Mouse (Mus musculus) spleen, adult 12 weeks (tissue): ENCODE measurements around the gene Popdc2.

ENCODE experiments used
- DNase-seq: peaks from one replicate; pipeline ENCODE4 v3.0.0; 2022; ENCODE audit warnings: low spot score

Popdc2 gene

GRCm38 (mm10) chr16:38354185-38354913 lies 7.7 kb upstream of the Popdc2 start:
- no peak for DNase-seq

- DNase-seq, result no peak
Measured at GRCm38 (mm10) chr16:38358256-38358812, 3.7 kb upstream of the Popdc2 start.

- no peak for DNase-seq
Measured at GRCm38 (mm10) chr16:38359241-38359640, 2.8 kb upstream of the Popdc2 start.

- no peak for DNase-seq
Measured at GRCm38 (mm10) chr16:38359857-38360256, 2.2 kb upstream of the Popdc2 start.

- DNase-seq, result no peak
Measured at GRCm38 (mm10) chr16:38360317-38360716, 1.7 kb upstream of the Popdc2 start.

- no peak for DNase-seq
Measured at GRCm38 (mm10) chr16:38362493-38363255, 665 bp downstream of the Popdc2 start.

- DNase-seq, result no peak
Measured at GRCm38 (mm10) chr16:38363256-38363595, 1.2 kb downstream of the Popdc2 start.

GRCm38 (mm10) chr16:38363657-38364056 lies 1.6 kb downstream of the Popdc2 start:
- DNase-seq, result no peak

GRCm38 (mm10) chr16:38365390-38365789 lies 3.4 kb downstream of the Popdc2 start:
- no peak for DNase-seq

GRCm38 (mm10) chr16:38366231-38366630 lies 4.2 kb downstream of the Popdc2 start:
- no peak for DNase-seq

GRCm38 (mm10) chr16:38368336-38368735 lies 6.3 kb downstream of the Popdc2 start:
- DNase-seq, result no peak

GRCm38 (mm10) chr16:38369000-38369399 lies 7.0 kb downstream of the Popdc2 start:
- DNase-seq, result no peak

GRCm38 (mm10) chr16:38369431-38369830 lies 7.4 kb downstream of the Popdc2 start:
- no peak for DNase-seq

GRCm38 (mm10) chr16:38369992-38370484 lies 8.0 kb downstream of the Popdc2 start:
- no peak for DNase-seq

GRCm38 (mm10) chr16:38370633-38371374 lies 8.8 kb downstream of the Popdc2 start:
- no peak for DNase-seq

GRCm38 (mm10) chr16:38371705-38372296 lies 9.8 kb downstream of the Popdc2 start:
- peak; percentile 60 for DNase-seq

GRCm38 (mm10) chr16:38372876-38373275 lies 10.9 kb downstream of the Popdc2 start:
- DNase-seq, result no peak

GRCm38 (mm10) chr16:38373439-38373838 lies 11.4 kb downstream of the Popdc2 start:
- no peak for DNase-seq

GRCm38 (mm10) chr16:38373941-38374340 lies 11.9 kb downstream of the Popdc2 start:
- no peak for DNase-seq

- DNase-seq, result peak; percentile 63
Measured at GRCm38 (mm10) chr16:38374379-38375140, 12.6 kb downstream of the Popdc2 start.

GRCm38 (mm10) chr16:38375182-38375581 lies 13.2 kb downstream of the Popdc2 start:
- no peak for DNase-seq
